Mouse (Mus musculus) hindbrain, embryonic 10.5 days (tissue): ENCODE measurements around the gene Med11. TPM values are rescaled to one million over a fixed set of nuclear protein-coding genes. Genes with fewer than 3 reads are reported as not detected.
"Not testable (repeated sequence)": the region's sequence is repeated elsewhere in the genome, so short reads cannot be mapped to it uniquely, and the experiment has no call there.

ENCODE experiments used
- DNase-seq: peaks from one replicate; pipeline ENCODE4 v3.0.0-alpha.2; 2017; ENCODE audit warnings: low spot score
- H3K27ac ChIP-seq: fragments of 300-500 bp; sonication (generic); 2 replicates; pipeline ENCODE4 v1.5.1; 2016; ENCODE audit warnings: mild to moderate bottlenecking, moderate library complexity
- H3K27me3 ChIP-seq: fragments of 300-500 bp; sonication (generic); 2 replicates; pipeline ENCODE4 v1.6.1; 2016; ENCODE audit warnings: mild to moderate bottlenecking; ENCODE audit not compliant: poor library complexity, insufficient read depth, severe bottlenecking
- H3K36me3 ChIP-seq: fragments of 300-500 bp; sonication (generic); 2 replicates; pipeline ENCODE4 v1.6.1; 2016; ENCODE audit warnings: mild to moderate bottlenecking, moderate library complexity
- H3K4me1 ChIP-seq: fragments of 300-500 bp; sonication (generic); replicated peaks from 2 replicates; pipeline ENCODE4 v1.6.1; 2016; ENCODE audit warnings: mild to moderate bottlenecking
- H3K4me3 ChIP-seq: fragments of 300-500 bp; sonication (generic); 2 replicates; pipeline ENCODE4 v1.5.1; 2016; ENCODE audit warnings: mild to moderate bottlenecking, moderate library complexity
- H3K9me3 ChIP-seq: fragments of 300-500 bp; sonication (generic); 2 replicates; pipeline ENCODE4 v1.6.1; 2016; ENCODE audit warnings: mild to moderate bottlenecking, moderate library complexity
- WGBS: fragments of 180-500 bp; shearing (Covaris S2); methylation state at CpG from one replicate; pipeline ENCODE4 v1.1.7; 2016; 5-methylcytosine and 5-hydroxymethylcytosine counted together
- polyA plus RNA-seq: library from polyadenylated mRNA; unstranded; fragments of >200 nt; fragmentation: Nextera tagmentation; extraction: Ambion mirVana; gene quantifications from 2 replicates; pipeline ENCODE4 v1.2.1, GENCODE M21; 2016

The Med11 gene
- polyA plus RNA-seq: 48.3 and 49.2 TPM in 2 replicates

GRCm38 (mm10) chr11:70451797-70452498 is at the start of gene Med11:
Gene Med11 (plus strand): TSS chr11:70451919.
- peak; percentile 95 for DNase-seq
- Histone ChIP-seq H3K9me3 (no peaks in the 10 kb centered on the region), H3K27ac (peak within 1 kb of the TSS; percentile 94), H3K4me1 (peaks cover 25% of the 10 kb centered on the region), H3K27me3 (no peaks in the 10 kb centered on the region), H3K4me3 (peak within 1 kb of the TSS; percentile 70), H3K36me3 (peaks cover 21% of the 10 kb centered on the region)
- under 1% methylated on average over 46 of the region's 46 CpGs for WGBS

DNA sequence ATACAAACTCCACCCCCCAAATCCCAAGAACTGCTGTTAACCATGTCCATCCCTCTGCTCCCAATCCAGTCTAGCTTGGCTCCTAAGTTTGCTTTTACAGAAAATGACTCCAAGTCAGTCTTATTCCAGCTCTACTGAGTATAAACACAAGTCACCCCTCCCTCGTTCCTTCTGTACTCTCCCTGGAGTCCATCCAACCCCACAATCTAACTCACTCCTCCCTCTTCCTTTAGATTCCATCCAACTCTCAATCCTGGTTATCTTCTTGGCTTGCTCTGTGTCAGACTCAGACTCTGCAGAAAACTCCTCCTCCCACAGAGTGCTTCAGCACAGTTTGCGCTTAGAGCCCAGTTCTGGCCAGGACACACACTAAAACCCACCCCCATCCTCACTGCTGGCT is 48.1 kb upstream of the Med11 start:
- no peaks in the 10 kb centered on the region for H3K9me3 ChIP-seq
- no peak for DNase-seq
- H3K4me1 ChIP-seq: peaks cover 16% of the 10 kb centered on the region
- H3K4me3 ChIP-seq: no peak overlapping the region
- H3K27me3 ChIP-seq: no peaks in the 10 kb centered on the region
- WGBS: 91% methylated on average over 2 of the region's 2 CpGs
- H3K27ac ChIP-seq: no peak overlapping the region
- peaks cover 90% of the 10 kb centered on the region for H3K36me3 ChIP-seq

DNA sequence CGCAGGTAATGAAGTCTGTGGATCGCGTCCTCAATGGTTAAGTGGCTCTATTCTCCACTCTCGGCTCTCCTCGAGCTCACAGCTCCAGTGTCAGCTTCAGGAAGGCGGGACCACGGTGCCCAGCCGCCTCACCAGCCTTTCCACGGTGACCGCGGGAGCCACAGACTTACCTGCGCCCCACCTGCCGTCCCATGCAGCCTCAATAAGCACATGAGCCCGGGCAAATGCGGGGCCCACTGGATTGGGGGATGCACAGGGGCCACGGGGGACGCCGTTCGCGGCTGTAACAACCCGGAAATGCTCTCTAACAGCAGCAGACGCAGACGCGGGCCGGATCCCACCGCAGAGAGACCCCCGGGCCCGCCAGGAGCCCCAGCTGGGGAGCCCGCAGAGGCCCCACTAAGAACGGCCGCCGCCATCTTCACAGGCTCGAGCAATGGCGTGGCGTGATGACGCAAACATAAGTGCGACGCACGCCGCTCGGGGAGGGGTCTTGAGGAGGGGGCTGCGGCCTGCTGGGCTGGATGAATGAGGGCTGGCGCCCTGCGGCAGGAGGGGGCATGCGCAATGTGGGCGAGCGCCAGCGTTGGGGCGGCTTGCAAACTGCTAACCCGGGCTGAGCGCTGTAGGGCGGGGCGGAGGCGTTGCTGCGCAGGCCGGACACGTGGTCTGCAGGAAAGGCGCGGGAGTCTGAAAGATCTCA is 42.0 kb upstream of the Med11 start, which contains the start of gene Pelp1:
TSS of gene Pelp1 (minus strand) at position 438 of the 703 bp plus-strand sequence.
- Histone ChIP-seq H3K36me3 (peaks cover 28% of the 10 kb centered on the region), H3K4me3 (peak within 1 kb of the TSS; percentile 100), H3K4me1 (peaks cover 28% of the 10 kb centered on the region), H3K9me3 (no peaks in the 10 kb centered on the region), H3K27me3 (no peaks in the 10 kb centered on the region; the same call in 1 of the 2 replicates), H3K27ac (peak within 1 kb of the TSS; percentile 97)
- DNase-seq: peak; percentile 99
- WGBS: under 1% methylated on average over 59 of the region's 59 CpGs

DNA sequence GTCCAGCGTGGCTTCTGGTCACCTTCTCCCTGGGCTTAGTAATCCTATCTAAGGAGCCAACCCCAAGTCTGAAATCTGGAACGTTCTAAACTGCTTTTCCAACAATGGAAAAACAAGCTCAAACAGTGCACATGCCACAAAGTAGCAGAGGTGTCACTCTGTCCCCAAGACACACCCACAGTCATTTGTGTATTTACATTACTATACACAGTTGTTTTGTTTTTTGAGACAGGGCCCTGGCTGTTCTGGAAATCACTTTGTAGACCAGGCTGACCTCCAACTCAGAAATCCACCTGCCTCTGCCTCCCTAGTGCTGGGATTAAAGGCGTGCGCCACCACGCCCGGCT is 41.4 kb upstream of the Med11 start:
- H3K27ac ChIP-seq: peak overlapping the region; percentile 97

GRCm38 (mm10) chr11:70412591-70412990 is 39.1 kb upstream of the Med11 start:
- no peaks in the 10 kb centered on the region for H3K9me3 ChIP-seq
- WGBS: 72% methylated on average over 5 of the region's 5 CpGs
- no peak for DNase-seq

More for the DNA sequence above, 41.4 kb upstream of the Med11 start:
- no peak for DNase-seq
- H3K27me3 ChIP-seq: no peaks in the 10 kb centered on the region; the same call in 1 of the 2 replicates
- H3K4me3 ChIP-seq: peak overlapping the region; percentile 100
- 63% methylated on average over 6 of the region's 6 CpGs for WGBS
- peaks cover 23% of the 10 kb centered on the region for H3K36me3 ChIP-seq
- peaks cover 28% of the 10 kb centered on the region for H3K4me1 ChIP-seq
- H3K9me3 ChIP-seq: no peaks in the 10 kb centered on the region

GRCm38 (mm10) chr11:70413961-70414360 is 37.8 kb upstream of the Med11 start:
- H3K4me1 ChIP-seq: peaks cover 9% of the 10 kb centered on the region
- no peaks in the 10 kb centered on the region for H3K9me3 ChIP-seq
- H3K27ac ChIP-seq: no peak overlapping the region
- WGBS: 14% methylated on average over 3 of the region's 3 CpGs
- H3K27me3 ChIP-seq: no peaks in the 10 kb centered on the region; the same call in 1 of the 2 replicates
- H3K36me3 ChIP-seq: no peaks in the 10 kb centered on the region
- H3K4me3 ChIP-seq: no peak overlapping the region
- peak; percentile 73 for DNase-seq

More at GRCm38 (mm10) chr11:70412591-70412990, 39.1 kb upstream of the Med11 start:
- no peak overlapping the region for H3K27ac ChIP-seq
- no peaks in the 10 kb centered on the region; the same call in 1 of the 2 replicates for H3K27me3 ChIP-seq
- no peak overlapping the region for H3K4me3 ChIP-seq
- peaks cover 1% of the 10 kb centered on the region; the same call in 1 of the 2 replicates for H3K36me3 ChIP-seq
- peaks cover 23% of the 10 kb centered on the region for H3K4me1 ChIP-seq

GRCm38 (mm10) chr11:70418199-70418598 is 33.5 kb upstream of the Med11 start:
- Histone ChIP-seq H3K27ac (no peak overlapping the region), H3K4me3 (no peak overlapping the region), H3K27me3 (no peaks in the 10 kb centered on the region), H3K4me1 (no peaks in the 10 kb centered on the region), H3K36me3 (no peaks in the 10 kb centered on the region), H3K9me3 (no peaks in the 10 kb centered on the region)
- DNase-seq: no peak
- 67% methylated on average over 4 of the region's 4 CpGs for WGBS

GRCm38 (mm10) chr11:70419486-70419885 is 32.2 kb upstream of the Med11 start:
- no peaks in the 10 kb centered on the region for H3K4me1 ChIP-seq
- no peak overlapping the region for H3K4me3 ChIP-seq
- no peaks in the 10 kb centered on the region for H3K9me3 ChIP-seq
- no peak overlapping the region for H3K27ac ChIP-seq
- H3K27me3 ChIP-seq: no peaks in the 10 kb centered on the region
- 74% methylated on average over 5 of the region's 5 CpGs for WGBS
- no peak for DNase-seq
- H3K36me3 ChIP-seq: no peaks in the 10 kb centered on the region

GRCm38 (mm10) chr11:70426598-70426997 is 25.1 kb upstream of the Med11 start:
- H3K4me1 ChIP-seq: peaks cover 13% of the 10 kb centered on the region
- H3K27ac ChIP-seq, H3K36me3 ChIP-seq, H3K27me3 ChIP-seq, DNase-seq, H3K4me3 ChIP-seq, H3K9me3 ChIP-seq: not testable (repeated sequence)
- 74% methylated on average over 6 of the region's 6 CpGs for WGBS

GRCm38 (mm10) chr11:70431574-70431973 is 20.1 kb upstream of the Med11 start:
- Histone ChIP-seq H3K4me1 (peaks cover 42% of the 10 kb centered on the region), H3K27ac (peak overlapping the region; percentile 92), H3K9me3 (no peaks in the 10 kb centered on the region), H3K4me3 (peak overlapping the region; percentile 77), H3K36me3 (peaks cover 13% of the 10 kb centered on the region), H3K27me3 (no peaks in the 10 kb centered on the region)
- no peak for DNase-seq
- 29% methylated on average over 5 of the region's 5 CpGs for WGBS

- Histone ChIP-seq H3K4me1 (peaks cover 42% of the 10 kb centered on the region), H3K27me3 (no peaks in the 10 kb centered on the region), H3K27ac (peak within 1 kb of the TSS; percentile 92), H3K4me3 (peak within 1 kb of the TSS; percentile 77), H3K36me3 (peaks cover 20% of the 10 kb centered on the region), H3K9me3 (no peaks in the 10 kb centered on the region)
- under 1% methylated on average over 74 of the region's 75 CpGs for WGBS
- DNase-seq: peak; percentile 97
Measured at GRCm38 (mm10) chr11:70432048-70432894, 19.4 kb upstream of the Med11 start, which contains the start of gene Arrb2. Gene Arrb2 (plus strand): TSS chr11:70432635.

- peaks cover 27% of the 10 kb centered on the region for H3K36me3 ChIP-seq
- H3K27me3 ChIP-seq: no peaks in the 10 kb centered on the region
- peak overlapping the region; percentile 92 for H3K27ac ChIP-seq
- no peak for DNase-seq
- H3K4me3 ChIP-seq: peak overlapping the region; percentile 77
- H3K4me1 ChIP-seq: peaks cover 42% of the 10 kb centered on the region
- H3K9me3 ChIP-seq: no peaks in the 10 kb centered on the region
- 9% methylated on average over 15 of the region's 15 CpGs for WGBS
Measured at GRCm38 (mm10) chr11:70432895-70433568, 18.7 kb upstream of the Med11 start.
